Comparison of ENCODE assay signal across 8 mouse cellular contexts in the genomic region with DNA sequence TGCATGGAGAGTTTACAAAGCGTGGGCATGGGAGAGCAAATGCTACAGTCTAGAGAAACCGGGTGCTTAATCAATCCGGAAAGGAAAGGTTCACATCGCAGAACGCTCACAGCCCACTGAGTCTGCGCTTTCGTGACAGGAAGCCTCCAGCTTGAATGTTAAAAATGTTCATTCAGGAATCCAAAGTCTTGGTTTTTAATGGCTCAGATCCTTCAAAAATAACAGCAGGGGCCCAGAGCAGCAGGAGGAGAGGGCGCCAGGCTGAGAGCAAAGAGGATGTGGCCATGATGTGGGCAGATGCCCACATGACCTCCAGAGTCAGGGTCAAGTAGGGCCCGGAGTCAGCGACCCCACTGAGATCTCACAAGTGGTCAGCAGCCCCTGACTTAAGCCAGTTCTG.
DNase-seq lines count a peak whose midpoint lies in the region; ATAC-seq lines count a peak whose summit lies in the region.

No protein-coding gene starts in this region.

- H3K4me2 ChIP-seq in intestine, embryonic 15.5 days (replicated peaks), result no peak overlapping the region

- no peak overlapping the region for H3K4me3 ChIP-seq in intestine, embryonic 15.5 days (replicated peaks)

- no peaks in the 10 kb centered on the region for H3K27me3 ChIP-seq in intestine, embryonic 15.5 days (replicated peaks)

- ATAC-seq in intestine, embryonic 15.5 days, result no peak

- H3K27ac ChIP-seq in intestine, embryonic 15.5 days, result peak overlapping the region; percentile 60

- H3K4me1 ChIP-seq in intestine, embryonic 15.5 days (replicated peaks), result peaks cover 16% of the 10 kb centered on the region; the same call in 1 of the 2 replicates

- H3K36me3 ChIP-seq in intestine, embryonic 15.5 days, result no peaks in the 10 kb centered on the region

- no peak overlapping the region for H3K9ac ChIP-seq in intestine, embryonic 15.5 days

- DNase-seq in embryo, embryonic 10 days (ENCODE audit: low spot score), result peak; percentile 59
- DNase-seq in embryo, embryonic 9.5 days (ENCODE audit: extremely low spot score), result no peak
- DNase-seq in left cerebral cortex, adult 11 months (ENCODE audit: low spot score), result peak; percentile 18
- no peak for DNase-seq in left cerebral cortex, postnatal 4 days
- DNase-seq in right cerebral cortex, postnatal 14 days, result peak; percentile 35
- no peak for DNase-seq in spleen, adult 18-20 months
- no peak for DNase-seq in adrenal gland, postnatal 14 days

- intact Hi-C loops in left cerebral cortex, postnatal 4 days (cut with DNase I), result no loop called here

- H3K9me3 ChIP-seq in intestine, embryonic 15.5 days, result no peaks in the 10 kb centered on the region

- 36% methylated on average over 10 of the region's 10 CpGs for WGBS in intestine, embryonic 15.5 days

Comparison
In these comparisons a context has a peak if more than half of its experiments do, and no peak if none do; other contexts are left out.
1. DNase-seq: peak in embryo, embryonic 10 days (single experiment), left cerebral cortex, adult 11 months (single experiment) and right cerebral cortex, postnatal 14 days (single experiment); none in embryo, embryonic 9.5 days (single experiment), left cerebral cortex, postnatal 4 days (single experiment), spleen, adult 18-20 months (0 of 2) and adrenal gland, postnatal 14 days (single experiment).